Mouse (Mus musculus) liver, postnatal 0 days (tissue): ENCODE results near the gene Srsf7.

Experiments
- CTCF ChIP-seq: sonication (generic); IDR thresholded peaks from 2 replicates; pipeline ENCODE4 v1.5.1; 2016; ENCODE audit warnings: antibody characterized with exemption, low read depth
- EP300 ChIP-seq: IDR thresholded peaks from 2 replicates; pipeline ENCODE4 v1.6.1; 2016; ENCODE audit warnings: antibody characterized with exemption, low read depth, mild to moderate bottlenecking

- no peak for TF ChIP-seq EP300
- TF ChIP-seq CTCF: no peak
Observed at GRCm38 (mm10) chr17:80157489-80157888, 49.6 kb downstream of the Srsf7 start.
